Mouse (Mus musculus) liver, embryonic 11.5 days (tissue): ENCODE measurements at regions not wholly inside any gene's neighbourhood (a gene's known extent, or its start where the extent isn't known, plus 50 kb on each side); places are given as distances from the start of the nearest gene placed in this dataset.

Experiments
- ATAC-seq: fragments of 200-750 bp; cut with Nextera tagmentation; replicated peaks from 2 replicates; pipeline ENCODE4 v1.8.0; 2017; ENCODE audit warnings: moderate number of reproducible peaks, mild to moderate bottlenecking, moderate TSS enrichment, moderate library complexity; ENCODE audit not compliant: low FRiP score
- DNase-seq: peaks from one replicate; pipeline ENCODE4 v3.0.0-alpha.2; 2017; ENCODE audit warnings: low spot score
- H3K27ac ChIP-seq: fragments of 300-500 bp; sonication (generic); 2 replicates; pipeline ENCODE4 v1.5.1; 2014; ENCODE audit warnings: mild to moderate bottlenecking, low read depth, low read length, control low read depth
- H3K27me3 ChIP-seq: fragments of 300-500 bp; sonication (generic); replicated peaks from 2 replicates; pipeline ENCODE4 v1.6.1; 2014; ENCODE audit warnings: low read length, mixed read lengths; ENCODE audit not compliant: control insufficient read depth, insufficient read depth
- H3K36me3 ChIP-seq: fragments of 300-500 bp; sonication (generic); 2 replicates; pipeline ENCODE4 v1.6.1; 2014; ENCODE audit warnings: mild to moderate bottlenecking, low read length, moderate library complexity, mixed read lengths; ENCODE audit not compliant: control insufficient read depth, insufficient read depth
- H3K4me1 ChIP-seq: fragments of 300-500 bp; sonication (generic); replicated peaks from 2 replicates; pipeline ENCODE4 v1.6.1; 2014; ENCODE audit warnings: low read length, mixed read lengths; ENCODE audit not compliant: control insufficient read depth, insufficient read depth
- H3K4me2 ChIP-seq: fragments of 300-500 bp; sonication (generic); 2 replicates; pipeline ENCODE4 v1.6.1; 2014; ENCODE audit warnings: mild to moderate bottlenecking, control low read depth, moderate library complexity
- H3K4me3 ChIP-seq: fragments of 300-500 bp; sonication (generic); 2 replicates; pipeline ENCODE4 v1.5.1; 2014; ENCODE audit warnings: low read depth, low read length, control low read depth
- H3K9ac ChIP-seq: fragments of 300-500 bp; sonication (generic); 2 replicates; pipeline ENCODE4 v1.6.1; 2014; ENCODE audit warnings: low read depth, low read length, control low read depth
- H3K9me3 ChIP-seq: fragments of 300-500 bp; sonication (generic); 2 replicates; pipeline ENCODE4 v1.6.1; 2016; ENCODE audit warnings: low read length, inconsistent platforms, mixed read lengths; ENCODE audit not compliant: control insufficient read depth
- WGBS: fragments of 180-500 bp; shearing (Covaris S2); extraction: QIAGEN DNeasy Blood & Tissue Kit; methylation state at CpG from one replicate; pipeline ENCODE4 v1.1.7; 2014; 5-methylcytosine and 5-hydroxymethylcytosine counted together

DNA sequence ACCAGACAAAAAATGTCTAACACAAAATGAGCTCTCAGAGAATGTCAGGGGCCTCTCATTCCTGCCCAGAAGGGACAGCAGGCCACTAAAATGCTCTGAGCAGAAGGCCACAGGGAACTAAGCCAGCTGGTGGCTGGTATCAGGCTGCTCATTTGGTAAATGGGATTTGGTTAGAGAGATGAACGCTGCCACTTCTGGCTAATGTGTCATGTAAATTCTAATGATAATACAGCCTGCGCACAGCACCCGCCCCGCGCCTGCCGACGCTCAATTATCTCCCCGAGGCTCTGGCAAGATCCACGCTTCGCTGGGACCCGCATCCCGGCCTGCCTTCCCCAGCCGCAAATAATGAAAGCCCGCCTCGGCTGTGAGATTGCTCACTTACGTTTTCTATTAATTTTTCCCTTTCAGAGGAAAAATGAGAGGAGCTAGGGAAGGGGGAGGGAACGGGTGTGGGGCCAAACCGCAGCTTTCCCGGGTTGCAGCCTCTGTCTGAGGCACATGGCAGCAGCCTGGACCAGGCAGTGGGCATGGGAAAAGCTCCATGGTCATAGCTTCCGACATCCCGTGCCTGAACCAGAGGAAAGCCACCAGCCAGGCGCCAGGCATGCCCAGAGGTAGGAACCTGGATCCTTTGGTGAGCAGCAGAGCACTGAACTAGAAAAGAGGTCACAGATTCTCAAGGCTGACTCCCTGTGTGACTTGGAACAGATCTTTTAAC lies 92.2 kb upstream of the Csf3r start:
- no peak overlapping the region for H3K27ac ChIP-seq
- 65% methylated on average over 22 of the region's 22 CpGs for WGBS
- H3K36me3 ChIP-seq, result no peaks in the 10 kb centered on the region
- H3K4me1 ChIP-seq, result no peaks in the 10 kb centered on the region; the same call in 1 of the 2 replicates
- ATAC-seq, result no peak
- no peak for DNase-seq
- no peak overlapping the region for H3K9ac ChIP-seq
- no peak overlapping the region for H3K4me3 ChIP-seq
- H3K4me2 ChIP-seq, result no peak overlapping the region
- H3K9me3 ChIP-seq, result no peaks in the 10 kb centered on the region
- H3K27me3 ChIP-seq, result 0 out of 2 replicates have a peak, but pooled peaks cover 2% of the 10 kb centered on the region

DNA sequence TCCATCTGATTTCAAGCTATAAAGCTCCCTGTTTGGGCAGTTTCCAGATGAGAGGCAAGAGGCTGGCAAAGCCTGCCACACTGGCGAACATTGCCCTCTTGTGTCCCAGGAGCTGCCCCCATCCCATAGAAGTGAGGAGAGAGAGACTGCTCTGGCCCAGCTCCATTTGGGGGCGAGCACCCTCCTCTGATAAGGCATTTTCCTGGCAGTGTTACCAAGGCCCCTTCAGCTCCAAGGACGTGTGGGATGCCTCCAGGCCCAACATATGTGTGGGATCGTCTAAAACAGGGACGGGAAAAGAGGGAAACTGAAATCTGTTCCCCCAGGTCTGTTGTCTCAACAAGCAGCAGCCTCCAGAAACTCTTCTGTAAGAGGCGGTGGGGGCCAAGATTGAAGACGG lies 88.0 kb upstream of the Csf3r start:
- Histone ChIP-seq H3K4me3 (no peak overlapping the region), H3K4me1 (no peaks in the 10 kb centered on the region), H3K36me3 (no peaks in the 10 kb centered on the region), H3K27me3 (no peaks in the 10 kb centered on the region), H3K9me3 (no peaks in the 10 kb centered on the region), H3K9ac (no peak overlapping the region), H3K27ac (no peak overlapping the region), H3K4me2 (no peak overlapping the region)
- ATAC-seq (no peak), DNase-seq (no peak)
- 74% methylated on average over 7 of the region's 7 CpGs for WGBS

DNA sequence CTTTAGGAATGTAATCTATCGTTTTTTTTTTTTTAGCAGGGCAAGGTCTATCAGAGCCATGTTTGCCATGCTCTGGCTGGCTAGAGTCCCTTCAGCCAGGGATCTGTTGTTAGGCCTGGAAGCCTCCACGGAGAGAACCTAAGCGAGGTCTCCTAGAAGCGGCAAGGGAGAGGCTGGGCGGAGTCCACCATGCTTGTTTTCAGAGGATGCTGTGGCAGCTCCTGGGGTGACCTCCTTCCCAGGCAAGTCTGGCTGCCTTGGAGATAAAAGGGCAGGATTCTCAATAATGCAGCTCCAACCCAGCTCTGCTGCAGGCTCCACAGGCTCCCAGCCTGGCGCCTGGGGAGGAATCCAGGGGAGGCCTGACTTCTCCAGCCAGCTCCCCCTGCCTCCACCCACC lies 86.2 kb upstream of the Csf3r start:
- H3K9me3 ChIP-seq, result no peaks in the 10 kb centered on the region
- H3K4me2 ChIP-seq, result no peak overlapping the region
- no peak overlapping the region for H3K9ac ChIP-seq
- 41% methylated on average over 6 of the region's 6 CpGs for WGBS
- no peaks in the 10 kb centered on the region for H3K36me3 ChIP-seq
- no peak for ATAC-seq
- no peak overlapping the region for H3K4me3 ChIP-seq
- H3K4me1 ChIP-seq, result no peaks in the 10 kb centered on the region
- DNase-seq, result no peak
- H3K27ac ChIP-seq, result no peak overlapping the region
- H3K27me3 ChIP-seq, result no peaks in the 10 kb centered on the region

GRCm38 (mm10) chr4:125941266-125941665 lies 83.1 kb upstream of the Csf3r start:
- H3K27me3 ChIP-seq, result no peaks in the 10 kb centered on the region
- H3K9ac ChIP-seq, result no peak overlapping the region
- H3K27ac ChIP-seq, result no peak overlapping the region
- H3K4me1 ChIP-seq, result no peaks in the 10 kb centered on the region
- no peak overlapping the region for H3K4me3 ChIP-seq
- ATAC-seq (no peak), DNase-seq (no peak)
- WGBS, result 47% methylated on average over 5 of the region's 5 CpGs
- H3K9me3 ChIP-seq, result no peaks in the 10 kb centered on the region
- H3K36me3 ChIP-seq, result no peaks in the 10 kb centered on the region
- no peak overlapping the region for H3K4me2 ChIP-seq

DNA sequence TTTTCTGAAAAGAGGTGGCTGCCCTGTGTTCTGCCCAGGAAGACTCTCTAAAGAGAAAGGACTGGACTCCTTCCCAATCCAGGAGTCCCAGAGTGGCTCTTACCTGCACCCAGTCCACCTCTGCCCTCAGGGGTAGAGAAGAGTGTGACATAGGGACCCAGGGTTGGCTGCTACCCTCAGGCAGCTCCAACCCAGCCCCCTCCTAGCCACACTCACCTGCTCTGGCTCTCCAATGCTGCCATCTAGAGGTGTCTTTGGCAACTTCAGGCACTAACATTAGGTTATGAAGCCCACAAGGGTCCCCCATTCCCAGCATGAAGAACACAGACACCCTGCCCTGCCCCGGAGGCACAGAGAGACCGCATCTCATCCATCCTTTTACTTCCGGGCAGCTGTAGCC lies 82.4 kb upstream of the Csf3r start:
- Histone ChIP-seq H3K9ac (no peak overlapping the region), H3K4me2 (no peak overlapping the region), H3K27me3 (no peaks in the 10 kb centered on the region), H3K4me1 (no peaks in the 10 kb centered on the region), H3K27ac (no peak overlapping the region), H3K36me3 (no peaks in the 10 kb centered on the region), H3K4me3 (no peak overlapping the region), H3K9me3 (no peaks in the 10 kb centered on the region)
- WGBS, result 43% methylated on average over 3 of the region's 3 CpGs
- ATAC-seq, result no peak
- DNase-seq, result no peak

DNA sequence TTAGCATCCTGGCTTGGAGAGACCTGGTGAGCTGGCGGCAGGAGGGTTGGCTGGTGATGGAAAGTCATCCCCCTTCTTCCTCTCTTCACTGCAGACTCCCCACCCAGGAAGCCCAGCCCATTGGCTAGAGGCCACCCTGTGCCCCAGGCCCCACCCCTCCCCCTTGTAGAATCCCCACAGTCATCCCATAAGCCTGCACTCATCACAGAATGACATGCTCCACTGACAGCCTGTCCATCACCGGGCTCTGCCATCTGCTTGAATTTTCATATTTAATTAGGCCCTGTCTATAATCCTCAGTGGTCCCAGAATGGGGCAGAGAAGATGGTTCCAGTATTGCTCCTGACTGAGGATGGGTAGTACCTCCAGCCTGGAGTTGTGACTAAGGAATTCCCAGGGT lies 79.3 kb upstream of the Csf3r start:
- Histone ChIP-seq H3K9ac (no peak overlapping the region), H3K4me1 (no peaks in the 10 kb centered on the region), H3K9me3 (no peaks in the 10 kb centered on the region), H3K4me2 (no peak overlapping the region), H3K4me3 (no peak overlapping the region), H3K36me3 (no peaks in the 10 kb centered on the region), H3K27me3 (no peaks in the 10 kb centered on the region), H3K27ac (no peak overlapping the region)
- 65% methylated on average over 2 of the region's 2 CpGs for WGBS
- no peak for ATAC-seq
- no peak for DNase-seq

DNA sequence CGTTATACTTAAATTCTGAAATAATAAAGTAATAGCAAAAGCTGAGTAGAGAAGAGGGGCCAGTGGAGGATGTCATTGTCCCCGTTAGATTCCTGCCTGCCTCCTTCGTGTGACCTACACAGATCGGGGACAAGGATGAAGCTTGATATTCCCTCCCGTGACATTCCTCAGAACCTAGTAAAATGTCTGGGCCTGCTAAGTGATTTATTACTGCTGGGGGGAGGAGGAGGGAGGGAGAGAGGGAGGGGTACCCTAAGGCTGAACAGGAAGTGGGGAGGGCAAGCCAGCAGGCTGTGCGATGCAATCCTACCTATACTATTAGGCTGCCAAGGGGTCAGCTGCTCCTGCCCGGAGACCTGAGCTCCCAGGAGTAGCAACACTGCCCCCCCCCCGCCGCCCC lies 64.9 kb upstream of the Csf3r start:
- ATAC-seq (no peak), DNase-seq (no peak)

GRCm38 (mm10) chr4:125960704-125961279 lies 63.6 kb upstream of the Csf3r start:
- H3K27me3 ChIP-seq, result no peaks in the 10 kb centered on the region
- no peaks in the 10 kb centered on the region for H3K36me3 ChIP-seq
- ATAC-seq (no peak), DNase-seq (no peak)
- H3K4me3 ChIP-seq, result no peak overlapping the region
- H3K9me3 ChIP-seq, result no peaks in the 10 kb centered on the region
- H3K27ac ChIP-seq, result no peak overlapping the region
- no peak overlapping the region for H3K4me2 ChIP-seq
- H3K4me1 ChIP-seq, result no peaks in the 10 kb centered on the region
- H3K9ac ChIP-seq, result no peak overlapping the region
- 61% methylated on average over 8 of the region's 8 CpGs for WGBS

More for the DNA sequence above, 64.9 kb upstream of the Csf3r start:
- 59% methylated on average over 9 of the region's 9 CpGs for WGBS
- H3K27me3 ChIP-seq, result no peaks in the 10 kb centered on the region
- H3K9ac ChIP-seq, result no peak overlapping the region
- H3K4me2 ChIP-seq, result no peak overlapping the region
- no peaks in the 10 kb centered on the region for H3K36me3 ChIP-seq
- H3K4me1 ChIP-seq, result no peaks in the 10 kb centered on the region
- H3K4me3 ChIP-seq, result no peak overlapping the region
- H3K27ac ChIP-seq, result no peak overlapping the region
- H3K9me3 ChIP-seq, result no peaks in the 10 kb centered on the region

DNA sequence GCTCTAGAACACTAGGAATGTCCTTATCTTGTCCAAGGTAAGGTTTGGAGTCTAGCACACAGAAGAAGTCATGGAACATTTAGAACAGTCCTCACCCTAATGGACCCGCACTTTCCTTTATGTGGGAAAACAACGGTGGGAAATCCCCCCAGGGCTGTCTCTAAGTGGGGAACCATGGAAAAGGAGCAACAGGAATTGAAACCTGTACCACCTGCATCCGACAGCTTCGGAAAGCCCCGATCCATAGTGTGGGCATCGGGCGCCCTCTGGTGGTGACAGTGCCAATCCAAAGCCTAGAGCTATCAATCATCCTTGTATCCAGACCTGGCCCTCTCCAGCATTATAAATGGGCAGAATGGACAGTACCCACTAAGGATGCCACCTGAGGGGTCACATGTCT lies 61.7 kb upstream of the Csf3r start:
- H3K27me3 ChIP-seq, result no peaks in the 10 kb centered on the region
- no peak overlapping the region for H3K4me3 ChIP-seq
- 12% methylated on average over 7 of the region's 7 CpGs for WGBS
- H3K27ac ChIP-seq, result no peak overlapping the region
- ATAC-seq (no peak), DNase-seq (peak; percentile 70)
- H3K4me2 ChIP-seq, result no peak overlapping the region
- no peaks in the 10 kb centered on the region for H3K4me1 ChIP-seq
- H3K9me3 ChIP-seq, result no peaks in the 10 kb centered on the region
- no peaks in the 10 kb centered on the region for H3K36me3 ChIP-seq
- no peak overlapping the region for H3K9ac ChIP-seq
